Mouse (Mus musculus) brown adipose tissue, adult 24 weeks (tissue): ENCODE measurements around the gene Pkd1l1. TPM values are rescaled to one million over a fixed set of nuclear protein-coding genes. Genes with fewer than 3 reads are reported as not detected.

ENCODE experiments used
- H3K27ac ChIP-seq: fragments of 200-500 bp; replicated peaks from 2 replicates; pipeline ENCODE4 v1.5.1; 2012; ENCODE audit warnings: low read depth, mild to moderate bottlenecking, low read length
- H3K4me1 ChIP-seq: fragments of 200-500 bp; 2 replicates; pipeline ENCODE4 v1.6.1; 2012; ENCODE audit warnings: low read length, mixed read lengths; ENCODE audit not compliant: control insufficient read depth, insufficient read depth, insufficient read length
- H3K4me3 ChIP-seq: fragments of 200-500 bp; 2 replicates; pipeline ENCODE4 v1.5.1; 2012; ENCODE audit warnings: low read depth, mild to moderate bottlenecking, low read length, moderate library complexity; ENCODE audit not compliant: insufficient read depth
- polyA plus RNA-seq: library from polyadenylated mRNA; stranded (reverse); fragments of >200 nt; gene quantifications from 2 replicates; pipeline ENCODE4 v1.2.4, GENCODE M21; 2012; ENCODE audit not compliant: missing spikeins, insufficient read depth, insufficient read length

The Pkd1l1 gene
- polyA plus RNA-seq = not detected in 2 replicates

DNA sequence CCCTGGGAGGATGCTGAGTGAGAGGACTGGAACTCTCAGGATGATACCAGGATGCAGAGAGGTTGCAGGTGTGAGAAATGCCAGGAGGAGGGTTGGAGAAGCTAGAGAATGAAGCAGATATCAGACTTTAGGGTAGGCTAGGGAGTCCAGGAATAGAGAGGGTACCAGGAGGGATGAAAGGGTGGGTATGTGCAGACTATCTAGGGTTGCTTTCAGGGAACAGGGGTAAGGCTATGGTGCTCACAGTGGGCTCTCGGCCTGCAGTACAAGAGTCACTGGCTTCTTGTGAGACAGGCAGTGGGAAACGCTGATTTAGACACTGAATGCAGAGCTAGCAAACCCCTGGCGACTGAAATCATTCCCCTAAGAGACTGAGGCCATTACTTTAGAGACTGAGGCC is at the start of gene Pkd1l1:
Pkd1l1 (minus strand) TSS at position 101 of the 400 bp plus-strand sequence.
- no peaks in the 10 kb centered on the region for H3K4me1 ChIP-seq
- no peak within 1 kb of the TSS for H3K4me3 ChIP-seq
- H3K27ac ChIP-seq = no peak within 1 kb of the TSS

DNA sequence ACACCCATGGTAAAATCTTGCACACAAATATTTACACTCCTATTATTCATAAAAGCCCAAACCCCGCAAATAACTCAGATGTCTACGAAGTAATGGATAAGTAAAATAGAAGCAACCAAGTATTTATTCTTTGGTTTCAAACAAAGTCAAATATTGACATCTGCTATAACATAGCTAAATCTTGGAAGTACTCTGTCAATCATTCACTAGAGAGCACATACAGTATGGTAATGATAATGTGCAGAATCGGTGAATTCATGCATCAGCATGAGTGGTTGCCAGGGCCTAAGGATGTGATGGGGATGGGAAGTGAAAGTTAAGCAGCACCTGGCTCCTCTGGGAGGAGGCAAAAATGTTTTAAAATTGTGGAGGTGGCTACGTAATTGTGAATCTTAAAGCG is 47.1 kb upstream of the Pkd1l1 start:
- H3K4me3 ChIP-seq = no peak overlapping the region
- H3K4me1 ChIP-seq = no peaks in the 10 kb centered on the region
- H3K27ac ChIP-seq = no peak overlapping the region

DNA sequence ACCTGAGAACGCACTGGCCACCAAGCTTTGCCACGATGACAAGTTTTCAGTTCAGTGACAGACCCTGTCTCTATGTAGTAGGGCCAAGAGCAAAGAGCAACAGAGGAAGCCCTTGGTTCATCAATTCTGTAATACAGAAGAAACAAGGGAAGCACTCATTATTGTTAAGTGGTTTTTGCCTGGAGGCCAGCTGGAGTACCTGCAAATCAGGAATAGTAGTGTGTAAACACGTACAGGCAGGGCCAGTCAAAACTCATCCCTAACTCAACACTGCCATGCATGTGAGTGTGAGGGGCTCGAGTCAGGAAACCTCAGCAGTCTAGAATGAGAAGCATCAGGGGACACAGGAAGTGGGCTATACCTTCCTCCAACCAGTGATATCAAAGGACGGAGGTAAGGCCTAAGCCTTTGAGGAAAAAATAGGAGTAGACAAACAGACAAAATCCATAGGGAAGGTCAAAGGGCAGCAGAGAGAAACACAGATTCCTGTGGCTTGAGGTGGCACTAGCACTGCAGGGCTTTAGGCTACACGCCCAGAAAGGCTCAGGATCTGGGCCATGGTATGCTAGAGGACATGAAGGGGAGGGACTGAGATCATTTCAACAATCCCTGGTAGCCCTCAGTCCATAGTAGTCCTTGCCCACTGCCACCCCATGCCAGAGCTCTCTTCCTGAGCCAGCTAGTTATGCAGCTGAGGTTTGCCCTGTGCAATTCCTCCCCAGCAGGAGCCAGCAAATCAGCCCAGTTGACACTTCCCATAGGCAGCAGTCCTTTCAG is 45.6 kb upstream of the Pkd1l1 start:
- no peaks in the 10 kb centered on the region for H3K4me1 ChIP-seq

DNA sequence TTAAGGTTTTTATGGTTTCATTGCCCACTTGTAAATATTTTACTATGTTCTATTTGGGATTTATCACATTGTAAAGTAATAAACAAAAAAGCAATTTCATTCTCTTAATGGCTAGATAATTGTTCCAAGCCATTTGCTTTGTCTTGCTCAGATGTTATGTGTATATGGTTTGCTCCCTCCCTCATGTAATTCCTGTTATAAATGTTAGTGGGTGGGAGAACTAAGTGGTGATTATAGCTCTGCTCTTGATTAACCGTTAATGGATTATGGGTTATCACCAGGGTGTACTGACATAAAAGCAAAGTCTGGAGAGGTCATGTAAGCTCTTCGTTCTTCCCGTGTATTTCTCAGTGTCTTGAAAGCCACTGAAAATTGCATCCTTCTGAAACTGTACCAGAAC is 41.7 kb upstream of the Pkd1l1 start:
- Histone ChIP-seq H3K4me1 (no peaks in the 10 kb centered on the region), H3K27ac (no peak overlapping the region), H3K4me3 (no peak overlapping the region)

More for the DNA sequence above, 45.6 kb upstream of the Pkd1l1 start:
- H3K4me3 ChIP-seq = no peak overlapping the region
- H3K27ac ChIP-seq = no peak overlapping the region

DNA sequence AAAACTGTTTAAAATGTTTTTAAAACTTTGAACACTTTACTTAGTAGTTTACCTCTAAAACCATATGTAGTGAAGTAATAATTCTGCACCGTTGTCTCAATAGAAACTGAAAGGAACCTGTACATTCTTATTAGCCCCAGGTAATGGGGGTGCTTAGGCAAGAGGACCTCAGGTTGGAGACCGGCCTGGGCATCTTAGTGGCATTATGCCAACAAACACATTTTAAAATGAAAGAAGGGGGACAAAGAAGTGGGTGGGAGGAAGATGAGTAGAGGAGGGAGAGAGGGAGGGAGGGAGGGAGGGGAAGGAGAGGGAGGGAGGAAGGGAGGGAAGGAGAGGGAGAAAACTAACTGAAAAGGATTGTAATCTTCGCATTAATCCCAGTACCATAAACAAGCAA is 38.3 kb upstream of the Pkd1l1 start:
- Histone ChIP-seq H3K4me3 (peak overlapping the region; percentile 66), H3K27ac (0 out of 2 replicates have a peak overlapping the region, but pooled peaks have one; percentile 12), H3K4me1 (no peaks in the 10 kb centered on the region)

DNA sequence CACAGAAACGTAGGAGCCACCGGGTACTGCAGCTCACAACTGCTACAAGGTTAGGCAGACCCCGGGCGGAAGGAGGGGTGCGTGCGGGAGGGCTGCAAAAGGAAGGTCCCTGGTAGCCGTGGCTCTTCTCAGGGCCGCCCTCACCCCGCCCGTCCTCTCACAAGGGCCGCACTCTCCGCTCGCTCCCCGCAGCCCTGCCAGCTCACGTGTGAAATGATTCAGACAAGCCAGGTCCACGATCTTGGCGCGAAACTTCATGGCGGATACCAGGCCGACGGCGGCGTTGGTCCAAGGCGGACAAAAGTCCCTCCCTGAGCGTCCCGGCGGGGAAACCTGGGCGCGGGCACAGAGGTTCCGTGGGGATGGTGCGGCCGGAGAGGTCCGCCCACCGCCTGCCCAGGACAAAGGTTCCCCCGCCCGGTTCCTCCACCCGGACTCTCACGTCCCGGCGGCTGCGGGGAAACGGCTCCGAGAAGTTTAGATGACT is 37.8 kb upstream of the Pkd1l1 start, which contains the start of gene Hus1:
Hus1 (minus strand) TSS at position 339 of the 487 bp plus-strand sequence.
- H3K27ac ChIP-seq = peak within 1 kb of the TSS; percentile 46; the same call in 1 of the 2 replicates
- H3K4me3 ChIP-seq = peak within 1 kb of the TSS; percentile 66
- H3K4me1 ChIP-seq = no peaks in the 10 kb centered on the region

DNA sequence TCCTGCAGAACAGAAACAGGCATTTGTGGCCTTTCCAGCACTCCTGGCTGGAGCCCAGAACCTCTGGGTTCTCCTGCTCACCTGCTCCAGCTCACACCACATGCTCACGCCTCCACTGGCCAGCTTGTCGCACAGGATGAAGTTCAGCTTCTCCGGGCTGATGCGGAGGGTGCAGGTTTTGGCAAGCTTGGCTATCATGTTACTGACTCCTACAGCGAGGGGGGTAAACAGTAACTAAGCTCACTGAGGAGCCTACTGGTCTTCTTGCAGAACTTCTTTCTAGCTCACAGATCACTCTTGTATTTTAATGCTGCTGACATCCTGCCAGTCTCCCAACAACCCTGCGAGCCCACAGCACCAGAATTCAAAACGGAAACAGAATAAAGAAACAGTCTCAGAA is 37.4 kb upstream of the Pkd1l1 start:
- no peaks in the 10 kb centered on the region for H3K4me1 ChIP-seq
- 0 out of 2 replicates have a peak overlapping the region, but pooled peaks have one; percentile 46 for H3K27ac ChIP-seq
- peak overlapping the region; percentile 66 for H3K4me3 ChIP-seq

DNA sequence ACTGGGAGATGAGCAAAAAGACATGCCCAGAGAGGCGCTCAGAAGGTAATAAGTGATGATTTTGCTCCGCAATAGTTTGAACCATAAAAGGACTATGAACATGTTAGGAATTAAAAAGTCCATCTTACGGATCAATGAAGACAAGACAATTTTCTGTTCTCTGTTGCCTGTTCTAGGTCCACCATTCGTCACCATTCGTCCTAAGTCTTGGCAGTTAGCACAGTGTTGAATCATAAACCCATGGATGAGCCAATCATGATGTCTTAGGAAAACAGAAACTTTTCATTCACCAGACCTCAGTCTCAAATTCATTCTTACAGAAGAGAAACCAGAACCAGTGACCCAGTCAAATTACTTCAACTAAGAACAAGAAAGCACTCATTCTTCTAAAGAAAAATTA is 35.7 kb upstream of the Pkd1l1 start:
- H3K27ac ChIP-seq = no peak overlapping the region
- no peak overlapping the region for H3K4me3 ChIP-seq
- H3K4me1 ChIP-seq = no peaks in the 10 kb centered on the region

DNA sequence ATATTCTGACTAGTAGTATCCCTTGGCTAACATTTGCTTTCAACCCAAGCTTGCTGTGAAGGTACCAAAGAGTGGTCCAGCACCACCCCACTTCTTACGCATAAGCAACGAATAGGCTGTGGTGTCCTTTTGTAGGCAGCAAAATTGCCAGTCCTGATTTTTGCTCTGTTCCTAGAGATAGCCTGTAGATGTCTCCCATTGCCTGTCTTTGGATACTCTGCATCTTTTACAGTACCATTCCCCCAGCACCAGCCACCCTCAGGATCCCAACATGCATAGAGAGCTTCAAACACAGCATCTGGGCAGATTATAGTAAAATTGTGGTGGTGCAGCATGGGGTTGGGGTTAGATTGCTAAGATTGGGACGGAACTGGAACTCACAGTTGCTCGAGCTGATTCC is 15.0 kb upstream of the Pkd1l1 start:
- Histone ChIP-seq H3K4me3 (no peak overlapping the region), H3K27ac (no peak overlapping the region), H3K4me1 (no peaks in the 10 kb centered on the region)

DNA sequence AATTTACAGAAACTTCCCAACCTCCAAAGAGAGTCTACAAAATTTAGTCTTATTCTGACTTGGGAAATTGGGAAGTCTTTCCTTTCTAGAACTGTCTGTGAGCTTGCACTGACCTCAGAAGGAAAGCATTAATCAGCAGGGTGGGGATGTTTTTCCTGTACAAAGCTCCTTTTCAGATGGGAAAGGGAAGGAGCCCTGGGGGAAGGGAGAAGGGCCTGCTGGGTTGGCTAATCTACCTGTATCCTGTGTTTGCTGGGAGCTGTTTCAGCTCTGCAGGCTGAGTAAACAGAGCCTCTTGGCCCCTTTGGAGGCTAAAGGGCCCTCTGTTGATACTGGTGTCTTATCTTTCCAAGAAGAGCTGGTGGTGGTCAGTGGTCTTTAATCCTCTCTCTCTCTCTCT is 13.0 kb upstream of the Pkd1l1 start:
- Histone ChIP-seq H3K4me1 (no peaks in the 10 kb centered on the region), H3K4me3 (no peak overlapping the region), H3K27ac (no peak overlapping the region)

DNA sequence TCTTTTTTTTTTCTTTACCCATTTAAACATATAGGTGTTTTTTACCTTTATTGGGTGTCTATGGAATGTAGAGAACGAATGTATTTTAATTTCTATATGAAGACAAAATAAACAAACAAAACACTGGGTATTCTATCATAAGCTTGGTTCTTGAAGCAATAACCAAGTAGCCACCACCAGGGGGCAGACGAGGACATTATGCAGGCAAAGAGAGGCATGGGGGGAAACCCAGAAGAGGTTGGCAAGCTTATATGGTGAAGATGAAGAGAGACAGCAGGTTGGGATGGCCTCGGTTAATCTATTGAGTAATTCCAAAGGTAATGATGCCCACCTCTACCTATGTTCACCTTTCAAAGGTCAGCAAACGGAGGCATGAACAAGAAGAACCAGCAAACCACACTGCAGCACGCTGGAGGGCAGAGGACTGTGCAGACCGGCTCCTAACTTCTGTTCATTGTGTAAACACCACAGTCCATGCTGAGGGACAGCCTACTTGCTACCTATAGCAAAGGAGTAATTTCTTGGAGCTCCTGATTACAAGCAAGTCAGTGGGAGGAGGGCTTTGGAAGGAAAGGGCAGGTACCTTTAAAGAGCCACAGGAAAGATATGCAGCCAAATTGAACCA is 10.3 kb upstream of the Pkd1l1 start:
- Histone ChIP-seq H3K4me3 (no peak overlapping the region), H3K27ac (no peak overlapping the region), H3K4me1 (no peaks in the 10 kb centered on the region)

DNA sequence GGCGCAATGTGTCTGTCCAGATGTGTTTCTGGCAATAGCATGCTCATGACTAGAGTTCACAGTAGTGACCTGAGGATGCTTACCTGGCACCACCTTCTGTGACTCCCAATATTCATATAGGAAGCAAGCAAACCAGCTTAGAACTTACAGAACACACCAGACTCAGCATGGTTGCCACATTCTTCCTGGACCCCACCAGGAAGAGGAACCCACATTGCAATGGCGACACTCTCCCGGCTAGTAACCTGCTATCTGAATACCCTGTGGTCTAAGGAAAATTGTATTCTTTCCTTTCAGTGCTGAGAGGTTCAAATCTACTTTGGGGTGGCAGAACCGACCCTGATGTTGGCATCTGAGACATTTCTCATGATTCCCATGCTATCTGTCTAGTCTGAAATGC is 5.1 kb upstream of the Pkd1l1 start:
- H3K27ac ChIP-seq = no peak overlapping the region
- H3K4me3 ChIP-seq = no peak overlapping the region
- H3K4me1 ChIP-seq = no peaks in the 10 kb centered on the region

DNA sequence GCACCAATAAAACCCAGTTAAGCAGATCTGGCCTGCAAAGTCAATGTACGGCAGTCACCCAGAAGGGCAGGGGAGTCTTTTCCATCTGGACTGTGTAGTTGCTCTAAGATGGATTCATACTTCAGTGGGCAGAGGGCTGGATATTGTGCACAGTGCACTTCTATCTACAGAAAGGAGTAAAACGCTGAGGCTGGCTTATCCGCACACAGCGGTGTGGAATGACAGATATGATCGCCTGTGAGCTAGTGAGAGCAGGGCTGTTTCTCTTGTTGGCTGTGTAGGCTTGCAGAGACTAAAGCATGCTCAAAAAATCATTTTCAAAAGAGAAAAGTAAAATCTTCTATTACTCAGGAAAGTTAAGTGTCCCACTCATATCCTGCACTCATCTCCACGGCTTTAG is 973 bp downstream of the Pkd1l1 start:
- Histone ChIP-seq H3K27ac (no peak overlapping the region), H3K4me1 (no peaks in the 10 kb centered on the region), H3K4me3 (no peak overlapping the region)

DNA sequence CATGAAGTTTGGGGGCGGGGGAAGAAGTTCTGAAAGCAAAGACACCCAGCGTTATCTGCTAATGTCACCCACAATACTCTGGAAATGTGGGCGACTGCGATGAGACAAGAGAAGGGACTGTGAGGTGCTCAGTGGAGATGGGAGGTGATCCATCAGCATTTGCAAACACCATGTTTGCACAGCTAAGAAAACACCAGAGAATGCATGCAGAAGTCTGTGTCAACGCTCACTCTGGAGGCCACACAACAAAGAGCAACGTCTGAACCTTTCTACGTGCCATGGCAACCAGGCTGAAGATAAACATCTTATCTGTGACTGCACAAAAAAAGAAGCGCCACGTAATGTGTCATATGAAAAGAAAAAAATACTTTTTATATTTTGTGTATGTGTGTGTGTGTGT is 2.6 kb downstream of the Pkd1l1 start:
- Histone ChIP-seq H3K4me3 (no peak overlapping the region), H3K27ac (no peak overlapping the region), H3K4me1 (no peaks in the 10 kb centered on the region)

DNA sequence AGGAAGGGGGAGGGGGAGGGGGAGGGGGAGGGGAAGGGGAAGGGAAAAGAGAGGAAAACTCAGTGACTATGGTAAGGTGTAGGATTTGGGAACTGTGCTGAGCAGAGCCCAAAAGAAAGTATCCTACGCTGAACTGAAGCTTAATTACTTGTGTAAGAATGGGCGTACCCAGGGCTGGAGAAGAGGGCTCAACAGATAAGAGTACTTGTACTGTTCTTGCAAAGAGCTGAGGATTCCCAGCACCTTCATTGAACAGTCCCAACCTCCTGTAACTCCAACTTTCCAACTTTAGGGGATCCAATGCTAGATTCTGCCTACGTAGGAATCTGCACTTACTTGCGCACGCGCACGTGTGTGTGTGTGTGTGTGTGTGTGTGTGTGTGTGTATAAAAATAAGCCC is 5.0 kb downstream of the Pkd1l1 start:
- Histone ChIP-seq H3K4me3 (no peak overlapping the region), H3K4me1 (no peaks in the 10 kb centered on the region)

DNA sequence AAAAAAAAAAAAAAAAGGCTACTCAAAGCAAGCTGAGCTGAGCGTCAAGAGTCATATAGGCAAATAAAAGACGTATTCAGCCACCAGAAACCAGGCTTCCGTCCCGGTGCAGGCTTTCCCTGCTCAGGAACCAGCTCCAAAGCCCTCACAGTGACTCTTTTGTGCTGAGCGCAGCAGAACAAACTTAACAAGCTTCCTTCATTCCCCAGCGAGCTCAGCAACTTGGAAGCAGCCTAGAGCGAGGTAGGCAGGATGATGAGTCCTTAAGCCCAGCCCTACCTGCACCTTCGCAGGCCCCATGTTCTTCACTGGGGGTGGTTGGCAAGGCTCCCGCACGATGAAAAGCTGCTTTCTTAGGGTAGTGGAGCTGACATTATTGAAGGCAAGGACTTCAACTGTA is 14.5 kb downstream of the Pkd1l1 start:
- no peak overlapping the region for H3K27ac ChIP-seq
- no peaks in the 10 kb centered on the region for H3K4me1 ChIP-seq
- no peak overlapping the region for H3K4me3 ChIP-seq

More for the DNA sequence above, 5.0 kb downstream of the Pkd1l1 start:
- H3K27ac ChIP-seq = no peak overlapping the region
